Mouse (Mus musculus): ENCODE results near the gene Myl10.
"Not testable (repeated sequence)": the region's sequence is repeated elsewhere in the genome, so short reads cannot be mapped to it uniquely, and the experiment has no call there.

Myl10 gene

GRCm38 (mm10) chr5:136692784-136693183 is at the start of gene Myl10:
Gene Myl10 (plus strand): TSS chr5:136693146.
- DNase-seq (ENCODE audit: low spot score in 2 of 2) = no peak

- DNase-seq (ENCODE audit: low spot score in 2 of 2) = no peak
Observed at GRCm38 (mm10) chr5:136646731-136647328, 46.1 kb upstream of the Myl10 start.

- no peak for DNase-seq (ENCODE audit: low spot score in 2 of 2)
Observed at GRCm38 (mm10) chr5:136649071-136649470, 43.9 kb upstream of the Myl10 start.

GRCm38 (mm10) chr5:136649655-136650054 is 43.3 kb upstream of the Myl10 start:
- DNase-seq (ENCODE audit: low spot score in 2 of 2) = no peak

- no peak for DNase-seq (ENCODE audit: low spot score in 2 of 2)
Observed at GRCm38 (mm10) chr5:136654481-136654880, 38.5 kb upstream of the Myl10 start.

- no peak for DNase-seq (ENCODE audit: low spot score in 2 of 2)
Observed at GRCm38 (mm10) chr5:136656830-136657395, 36.0 kb upstream of the Myl10 start.

- not testable (repeated sequence) for DNase-seq (ENCODE audit: low spot score in 2 of 2)
Observed at GRCm38 (mm10) chr5:136660721-136661120, 32.2 kb upstream of the Myl10 start.

- no peak for DNase-seq (ENCODE audit: low spot score in 2 of 2)
Observed at GRCm38 (mm10) chr5:136662281-136662680, 30.7 kb upstream of the Myl10 start.

GRCm38 (mm10) chr5:136662822-136663221 is 30.1 kb upstream of the Myl10 start:
- no peak for DNase-seq (ENCODE audit: low spot score in 2 of 2)

- DNase-seq (ENCODE audit: low spot score in 2 of 2) = peak; percentile 51 to 62
Observed at GRCm38 (mm10) chr5:136664497-136664896, 28.4 kb upstream of the Myl10 start.

GRCm38 (mm10) chr5:136676315-136677030 is 16.5 kb upstream of the Myl10 start:
- no peak for DNase-seq (ENCODE audit: low spot score in 2 of 2)

GRCm38 (mm10) chr5:136678840-136679348 is 14.1 kb upstream of the Myl10 start:
- DNase-seq (ENCODE audit: low spot score in 2 of 2) = no peak

GRCm38 (mm10) chr5:136686349-136686748 is 6.6 kb upstream of the Myl10 start:
- DNase-seq (ENCODE audit: low spot score in 2 of 2) = no peak

GRCm38 (mm10) chr5:136687561-136687960 is 5.4 kb upstream of the Myl10 start:
- DNase-seq (ENCODE audit: low spot score in 2 of 2) = no peak

GRCm38 (mm10) chr5:136688841-136689240 is 4.1 kb upstream of the Myl10 start:
- no peak for DNase-seq (ENCODE audit: low spot score in 2 of 2)

- no peak for DNase-seq (ENCODE audit: low spot score in 2 of 2)
Observed at GRCm38 (mm10) chr5:136691170-136691569, 1.8 kb upstream of the Myl10 start.

GRCm38 (mm10) chr5:136693418-136693817 is 472 bp downstream of the Myl10 start:
- no peak for DNase-seq (ENCODE audit: low spot score in 2 of 2)

GRCm38 (mm10) chr5:136694976-136695375 is 2.0 kb downstream of the Myl10 start:
- DNase-seq (ENCODE audit: low spot score in 2 of 2) = no peak

- DNase-seq (ENCODE audit: low spot score in 2 of 2) = no peak
Observed at GRCm38 (mm10) chr5:136696516-136696915, 3.6 kb downstream of the Myl10 start.

GRCm38 (mm10) chr5:136697618-136698017 is 4.7 kb downstream of the Myl10 start:
- no peak for DNase-seq (ENCODE audit: low spot score in 2 of 2)

- no peak for DNase-seq (ENCODE audit: low spot score in 2 of 2)
Observed at GRCm38 (mm10) chr5:136702159-136702725, 9.3 kb downstream of the Myl10 start.

- peak; percentile 57 to 61 for DNase-seq (ENCODE audit: low spot score in 2 of 2)
Observed at GRCm38 (mm10) chr5:136703751-136704150, 10.8 kb downstream of the Myl10 start.

- no peak for DNase-seq (ENCODE audit: low spot score in 2 of 2)
Observed at GRCm38 (mm10) chr5:136704151-136704550, 11.2 kb downstream of the Myl10 start.

Measured in frontal cortex, postnatal 25 days (tissue).